Mouse (Mus musculus) monocyte, adult 5-6 weeks (primary cell): ENCODE data around the gene Ifna14. TPM values are rescaled to one million over a fixed set of nuclear protein-coding genes. Genes with fewer than 3 reads are reported as not detected.

ENCODE experiments used
- total RNA-seq: library from RNA; stranded (forward); fragments of 200-1000, 200-491, 200-594 nt; gene quantifications from 3 replicates; pipeline ENCODE4 v1.2.3, GENCODE M21; 2017

Gene Ifna14
- total RNA-seq, 1 experiment from 2014 or later, result not detected

Other genes starting within 250 kb of the Ifna14 start
- gene Hacd4, start 132.9 kb downstream of the Ifna14 start, total RNA-seq, result 23.0 to 31.7 TPM (median 30.7 TPM) in 3 replicates
- not detected in 3 replicates for gene Ifnb1, start 49.0 kb downstream of the Ifna14 start, total RNA-seq
- not detected in 3 replicates for gene Ifna15, start 13.6 kb downstream of the Ifna14 start, total RNA-seq
- not detected in 3 replicates for gene Ifna9, start 20.6 kb upstream of the Ifna14 start, total RNA-seq
- gene Ifna12, start 31.6 kb upstream of the Ifna14 start, total RNA-seq, result not detected in 3 replicates
- not detected in 3 replicates for gene C87499, start 62.6 kb upstream of the Ifna14 start, total RNA-seq
- gene Ifna13, start 72.7 kb upstream of the Ifna14 start, total RNA-seq, result not detected in 3 replicates
- gene Ifna16, start 105.1 kb upstream of the Ifna14 start, total RNA-seq, result not detected in 3 replicates
- gene Ifna2, start 112.1 kb upstream of the Ifna14 start, total RNA-seq, result not detected in 3 replicates
- gene Ifnab, start 119.6 kb upstream of the Ifna14 start, total RNA-seq, result 0.43 TPM in 1 of 3 replicates, not detected in the others
- 0.49 to 2.0 TPM in 2 of 3 replicates, not detected in the other for gene Gm26566, start 150.0 kb upstream of the Ifna14 start, total RNA-seq
- 43.5 to 56.6 TPM (median 49.0 TPM) in 3 replicates for gene Klhl9, start 150.7 kb upstream of the Ifna14 start, total RNA-seq
- gene Gm13271, start 183.1 kb upstream of the Ifna14 start, total RNA-seq, result not detected in 3 replicates
- gene Gm13283, start 188.3 kb upstream of the Ifna14 start, total RNA-seq, result not detected in 3 replicates
- gene Gm13290, start 202.0 kb upstream of the Ifna14 start, total RNA-seq, result not detected in 3 replicates
- not detected in 3 replicates for gene Gm13289, start 205.1 kb upstream of the Ifna14 start, total RNA-seq
- gene Gm13272, start 208.1 kb upstream of the Ifna14 start, total RNA-seq, result not detected in 3 replicates
- not detected in 3 replicates for gene Ifnz, start 210.3 kb upstream of the Ifna14 start, total RNA-seq
- not detected in 3 replicates for gene Gm13276, start 213.9 kb upstream of the Ifna14 start, total RNA-seq
- gene Gm13277, start 216.8 kb upstream of the Ifna14 start, total RNA-seq, result not detected in 3 replicates
- gene Gm13278, start 219.8 kb upstream of the Ifna14 start, total RNA-seq, result not detected in 3 replicates
- gene Gm13275, start 222.7 kb upstream of the Ifna14 start, total RNA-seq, result not detected in 3 replicates
- gene Gm13279, start 225.6 kb upstream of the Ifna14 start, total RNA-seq, result not detected in 3 replicates
- gene Gm13285, start 227.9 kb upstream of the Ifna14 start, total RNA-seq, result not detected in 3 replicates
- gene Gm13287, start 231.5 kb upstream of the Ifna14 start, total RNA-seq, result not detected in 3 replicates
- 0.29 TPM in 1 of 3 replicates, not detected in the others for gene Gm13288, start 233.7 kb upstream of the Ifna14 start, total RNA-seq
- gene Ifna7, start 244.4 kb upstream of the Ifna14 start, total RNA-seq, result not detected in 3 replicates
- gene Ifna11, start 248.2 kb upstream of the Ifna14 start, total RNA-seq, result not detected in 3 replicates